Mouse (Mus musculus) bone marrow, adult 2 months (tissue): ENCODE data around the gene Sort1.

Experiments
- CTCF ChIP-seq: fragments of 200-500 bp; IDR thresholded peaks from 2 replicates; pipeline ENCODE4 v1.5.1; 2011; ENCODE audit warnings: low read length, control low read depth; ENCODE audit not compliant: control insufficient read depth, insufficient read depth
- POLR2A ChIP-seq: fragments of 200-500 bp; IDR thresholded peaks from 2 replicates; pipeline ENCODE4 v1.6.1; 2011; ENCODE audit warnings: low read depth, mild to moderate bottlenecking, control low read depth, low read length, borderline replicate concordance; ENCODE audit not compliant: control insufficient read depth

GRCm38 (mm10) chr3:108241243-108241839, 42.5 kb upstream of the Sort1 start:
- TF ChIP-seq CTCF (no peak), POLR2A (no peak)
